Mouse (Mus musculus): ENCODE results near the gene Rassf7.

Gene Rassf7

DNA sequence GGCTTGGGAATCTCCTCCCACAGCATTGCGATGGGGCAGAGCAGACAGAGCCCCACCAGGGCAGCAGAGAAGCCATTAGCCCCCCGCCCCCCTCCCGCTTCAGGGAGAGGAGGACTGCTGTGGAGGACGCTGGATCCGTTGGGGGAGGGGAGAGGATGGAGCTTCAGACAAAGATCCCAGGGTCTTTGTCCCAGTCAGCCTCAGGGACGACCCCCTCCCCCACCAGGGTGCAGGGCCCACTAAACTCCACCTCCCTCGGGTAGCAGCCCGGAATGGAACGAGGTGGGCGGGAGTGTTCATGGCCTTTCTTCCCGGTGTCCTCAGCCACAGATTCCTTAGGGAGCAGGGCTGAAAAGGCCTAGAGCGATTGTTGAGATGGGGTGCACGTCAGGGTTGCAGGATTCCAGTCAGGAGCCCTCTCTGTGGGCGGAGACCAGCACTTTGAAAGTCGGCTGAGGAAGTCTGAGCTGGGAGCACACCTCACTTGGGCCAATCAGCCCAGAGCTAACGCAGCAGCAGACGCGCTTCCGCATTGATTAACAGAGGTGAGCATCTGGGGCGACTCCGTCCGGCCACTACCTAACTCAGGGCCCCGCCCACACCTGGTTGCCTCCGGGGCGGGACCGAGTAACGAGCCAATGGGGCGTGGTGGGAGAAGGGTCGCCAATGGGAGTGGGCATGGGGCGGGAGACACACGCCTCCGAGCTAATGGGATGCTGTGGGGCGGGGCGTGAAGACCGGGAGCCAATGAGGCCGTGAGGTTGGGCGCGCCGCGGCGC is at the start of gene Rassf7:
Rassf7 (plus strand) TSS at position 760 of the 779 bp plus-strand sequence.
- DNase-seq, result peak; percentile 98

DNA sequence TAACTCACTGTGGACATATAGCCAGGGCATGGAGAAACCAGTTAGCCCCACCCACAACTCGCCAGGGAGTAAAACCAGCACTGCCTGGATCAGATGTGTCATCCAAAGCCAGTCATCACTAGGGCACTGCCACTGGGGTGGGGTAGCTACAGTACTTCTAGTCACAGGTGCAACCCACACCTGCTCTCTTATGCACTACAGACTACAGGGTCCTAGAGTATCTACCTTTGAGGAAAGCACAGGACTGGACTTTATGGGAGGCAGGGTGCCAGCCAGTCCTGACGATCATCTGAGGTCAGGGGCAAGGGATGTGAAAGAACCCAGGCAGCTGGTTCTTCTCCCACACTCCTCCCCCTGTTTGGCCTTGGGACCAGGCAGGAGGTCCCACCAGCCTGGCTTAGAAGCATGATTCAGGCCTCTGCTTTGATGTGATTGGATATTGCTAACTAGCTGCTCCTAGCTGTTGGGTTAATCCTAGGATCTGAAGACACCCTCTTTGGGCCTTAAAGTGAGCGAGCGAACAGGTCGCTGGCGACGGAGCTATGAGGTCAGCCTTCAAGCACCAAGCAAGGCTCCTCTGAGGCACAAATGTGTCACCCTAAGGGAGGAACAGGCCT is 47.7 kb upstream of the Rassf7 start:
- peak; percentile 33 to 42 for DNase-seq

DNA sequence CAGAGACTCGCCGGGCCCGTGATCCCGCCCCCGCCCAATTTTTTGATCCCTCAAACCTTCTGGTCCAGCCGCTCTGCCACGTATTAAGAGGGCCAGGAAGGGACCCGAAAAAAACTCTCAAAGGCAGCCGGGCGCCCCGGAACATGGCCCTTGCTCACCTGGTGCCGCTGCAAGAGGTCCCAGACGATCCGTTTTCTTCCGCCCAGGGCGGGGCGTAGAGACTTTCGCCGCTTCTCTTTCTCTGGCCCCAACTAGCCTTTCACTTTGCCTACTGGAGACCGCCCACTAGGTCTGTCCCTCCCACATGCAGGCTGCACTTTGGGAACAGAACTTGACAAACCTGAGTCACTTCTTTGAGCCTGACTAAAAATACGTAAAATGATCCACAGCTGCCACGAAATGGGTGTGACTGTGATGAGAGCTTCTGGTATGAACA is 47.1 kb upstream of the Rassf7 start:
- DNase-seq, result peak; percentile 82 to 85

DNA sequence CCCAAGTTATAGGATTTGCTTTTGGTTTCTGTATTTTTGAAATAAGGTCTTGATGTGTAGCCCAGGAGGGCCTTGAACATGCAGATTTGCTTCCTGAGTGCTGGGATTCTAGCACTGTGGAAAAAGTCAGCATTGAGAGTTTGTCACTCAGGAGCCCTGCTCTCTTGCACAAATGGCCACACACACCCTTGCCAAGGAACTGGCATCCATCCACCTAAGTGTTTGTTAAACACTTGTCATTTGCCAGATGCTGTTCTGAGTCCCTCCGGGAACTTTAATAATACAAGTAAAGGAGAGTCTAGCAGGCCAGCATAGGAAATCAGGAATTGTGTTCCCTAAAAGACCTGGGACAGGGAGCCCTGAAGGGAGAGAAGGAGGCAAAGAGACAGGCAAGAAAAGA is 46.4 kb upstream of the Rassf7 start:
- DNase-seq, result no peak

DNA sequence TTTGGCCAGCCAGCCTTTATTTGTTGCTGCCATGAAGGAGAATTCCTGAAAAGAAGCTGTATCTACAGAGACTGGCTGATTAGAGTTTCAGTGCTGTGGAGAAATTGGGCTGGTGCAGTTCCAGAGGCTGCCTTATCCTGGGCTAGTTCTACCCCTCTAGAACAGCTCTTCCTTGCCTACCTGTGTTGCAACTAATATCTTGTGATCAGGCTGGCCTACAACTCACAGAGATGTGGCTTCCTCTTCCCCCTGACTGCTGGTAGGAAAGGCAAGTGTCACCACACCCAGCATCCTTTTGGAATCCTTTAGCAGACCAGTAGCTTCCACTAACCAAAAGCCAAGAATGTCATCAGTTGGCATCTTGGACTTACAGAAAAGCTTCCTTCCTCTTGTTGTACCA is 45.8 kb upstream of the Rassf7 start:
- DNase-seq, result no peak

DNA sequence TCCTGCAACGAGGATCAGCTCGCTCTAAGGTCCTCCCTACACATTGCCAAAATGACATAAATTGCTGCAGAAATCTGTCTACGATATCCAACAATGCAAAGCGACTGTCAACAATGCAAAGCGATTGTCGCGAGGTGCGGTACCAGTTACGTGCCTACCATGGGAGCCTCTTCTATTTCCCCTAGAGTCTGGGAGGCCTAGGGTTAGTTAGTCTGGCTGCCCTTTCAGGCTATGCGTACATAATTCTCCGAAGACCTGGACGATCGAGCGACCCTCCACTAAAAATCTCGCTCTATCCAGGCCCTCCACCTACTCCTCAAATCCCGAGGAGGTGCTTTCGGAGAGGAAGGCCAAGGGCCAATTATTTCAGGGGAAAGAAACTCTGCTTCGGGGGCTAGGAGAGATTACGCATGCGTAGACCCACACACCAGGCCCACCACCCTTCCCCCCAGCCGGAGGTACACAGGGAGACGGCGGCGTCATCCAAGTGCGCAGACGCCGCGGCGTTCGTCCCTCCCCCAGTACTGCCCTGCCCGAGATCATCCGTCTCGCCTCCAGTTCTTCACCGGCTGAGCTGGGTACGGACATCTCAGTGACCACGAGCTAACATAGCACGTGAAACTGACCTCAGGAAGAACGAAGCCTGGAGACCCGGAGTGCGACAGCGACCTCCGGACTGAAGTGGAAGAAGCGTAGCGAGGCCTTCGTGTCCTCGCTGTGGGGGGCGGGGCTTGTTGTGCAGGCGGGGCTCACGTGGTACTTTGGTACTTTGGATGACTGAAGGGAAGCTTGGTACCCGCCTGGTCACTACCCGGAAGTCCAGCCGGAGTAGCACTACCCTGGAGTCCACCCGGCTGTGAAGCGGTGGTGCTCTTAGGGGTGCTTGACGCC is 43.3 kb upstream of the Rassf7 start, which contains the start of gene Rnh1:
Rnh1 (minus strand) TSS at position 742 of the 891 bp plus-strand sequence.
- peak; percentile 95 to 96 for DNase-seq

DNA sequence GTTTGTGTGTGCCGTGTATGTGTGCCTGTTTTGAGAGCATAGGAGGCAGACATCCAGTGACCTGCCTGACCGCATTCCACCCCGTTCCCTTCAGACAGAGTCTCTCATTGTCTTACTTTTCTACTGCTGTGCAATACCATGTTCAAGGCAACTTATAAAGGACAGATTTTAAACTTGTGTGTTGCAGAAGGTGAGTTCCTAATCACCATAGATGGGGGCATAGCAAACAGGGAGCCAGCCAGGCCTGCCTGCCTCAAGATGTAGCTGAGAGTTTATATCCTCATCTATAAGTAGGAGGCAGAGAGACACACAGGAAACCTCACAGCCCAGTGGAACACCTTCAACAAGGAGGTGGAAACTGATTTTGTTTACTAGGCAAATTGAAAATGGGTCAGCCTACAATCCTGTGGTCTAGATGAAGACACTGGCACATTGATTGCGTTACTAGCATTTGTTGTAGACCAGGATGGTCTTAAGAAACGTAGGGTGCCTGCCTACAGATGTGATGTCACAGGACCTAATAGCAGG is 42.3 kb upstream of the Rassf7 start:
- no peak for DNase-seq

DNA sequence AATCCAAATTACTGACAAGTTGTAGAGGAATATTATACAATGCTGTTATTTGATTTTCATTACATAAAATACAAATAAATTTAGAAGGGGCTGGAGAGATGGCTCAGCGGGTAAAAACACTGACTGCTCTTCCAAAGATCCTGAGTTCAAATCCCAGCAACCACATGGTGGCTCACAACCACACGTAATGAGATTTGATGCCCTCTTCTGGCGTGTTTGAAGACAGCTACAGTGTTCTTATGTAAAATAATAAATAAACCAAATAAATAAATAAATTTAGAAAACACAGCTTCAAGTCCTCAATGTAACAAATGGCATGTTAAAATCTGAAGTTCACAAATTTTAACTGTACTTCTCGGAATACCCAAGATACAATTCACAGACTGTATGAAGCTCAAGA is 40.6 kb upstream of the Rassf7 start:
- no peak for DNase-seq

DNA sequence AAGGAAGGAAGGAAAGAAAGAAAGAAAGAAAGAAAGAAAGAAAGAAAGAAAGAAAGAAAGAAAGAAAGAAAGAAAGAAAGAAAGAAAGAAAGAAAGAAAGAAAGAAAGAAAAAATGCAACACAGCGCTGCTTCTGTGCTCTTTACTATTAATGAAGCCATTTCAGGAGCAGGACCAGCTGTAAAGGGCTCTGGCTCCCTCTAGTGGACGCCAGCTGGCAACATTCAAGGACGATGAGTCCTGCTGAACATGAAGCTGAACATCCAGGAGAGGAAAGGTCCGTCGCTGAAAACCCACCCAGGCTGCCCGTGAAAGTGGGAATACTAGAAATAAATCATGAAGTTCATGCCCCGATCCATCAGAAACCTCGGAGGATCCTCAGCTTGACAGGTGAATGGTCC is 39.5 kb upstream of the Rassf7 start:
- peak; percentile 93 to 95 for DNase-seq

DNA sequence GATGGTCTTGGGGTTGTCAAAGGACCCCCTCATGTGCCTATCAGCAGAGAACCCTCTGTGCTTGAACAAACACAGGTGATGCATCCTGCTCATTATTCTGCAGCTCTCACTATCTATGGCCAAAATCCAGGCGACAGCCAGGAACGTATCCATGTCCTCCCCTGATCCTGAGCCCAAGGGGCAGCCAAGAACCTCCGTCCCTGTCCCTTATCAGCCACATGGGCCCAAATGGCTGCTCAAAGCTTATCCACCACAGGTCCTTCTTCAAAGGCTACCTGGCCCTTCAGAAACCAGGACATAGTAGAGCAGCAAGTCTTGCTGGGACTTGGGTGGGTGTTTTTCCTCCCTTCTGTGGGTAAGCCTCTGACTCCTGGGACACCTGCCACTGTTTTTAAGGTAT is 27.5 kb upstream of the Rassf7 start:
- no peak for DNase-seq

DNA sequence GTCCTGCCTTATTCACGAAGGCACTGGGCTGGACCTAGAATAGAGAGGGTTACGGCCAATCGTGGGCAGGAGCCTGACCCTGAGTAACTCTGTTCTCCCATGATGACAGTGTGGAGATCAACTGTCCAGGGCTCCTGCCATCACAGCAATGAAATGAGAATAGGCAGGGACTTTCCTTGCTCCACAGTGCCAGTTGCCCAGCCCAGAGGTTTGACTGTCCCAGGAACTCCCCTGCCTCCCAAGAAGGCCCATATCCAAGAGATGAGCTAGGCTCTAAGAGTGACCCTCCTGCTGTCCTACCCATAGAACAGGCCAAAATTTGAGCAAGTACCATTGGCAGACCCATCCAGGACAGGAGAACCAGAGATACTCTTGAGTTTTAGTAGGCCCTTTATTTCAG is 26.9 kb upstream of the Rassf7 start:
- no peak for DNase-seq

DNA sequence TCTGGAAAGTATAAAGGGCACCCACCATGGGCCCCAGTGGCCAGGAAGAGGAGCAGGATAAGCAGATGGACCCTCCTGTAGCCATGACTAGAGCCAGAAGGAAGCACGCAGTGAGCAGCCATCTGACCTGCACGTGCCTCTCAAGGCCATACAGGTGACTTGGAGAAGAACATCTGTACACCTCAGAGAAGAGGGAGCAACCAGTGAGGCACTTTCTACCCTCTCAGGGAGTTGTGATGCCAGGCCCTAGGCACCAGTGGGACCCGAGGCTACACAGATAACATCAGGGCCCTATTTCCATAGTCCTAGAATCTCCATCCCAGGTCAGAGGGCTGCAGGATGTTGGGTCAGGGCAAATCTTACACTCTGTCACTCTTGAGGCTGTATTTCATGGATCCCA is 25.4 kb upstream of the Rassf7 start:
- DNase-seq, result no peak

DNA sequence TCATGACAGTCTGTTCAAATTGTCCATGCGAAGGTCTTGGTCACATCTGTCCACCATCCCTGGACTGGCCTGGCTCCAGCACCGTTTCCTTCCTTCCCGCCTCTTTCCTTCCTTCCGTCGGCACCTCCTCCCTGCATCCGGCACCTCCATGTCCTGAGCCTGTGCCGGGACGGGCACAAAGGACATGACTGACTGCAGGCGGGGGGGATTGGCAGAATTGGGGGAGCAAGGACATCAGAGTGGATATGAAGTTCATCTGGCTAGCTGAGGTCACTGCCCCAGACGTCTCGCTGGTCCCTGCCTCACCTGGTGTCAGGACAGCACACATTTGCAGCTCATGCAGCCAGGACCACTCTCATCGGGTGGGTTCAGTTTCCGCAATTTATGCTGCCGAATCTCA is 24.6 kb upstream of the Rassf7 start:
- DNase-seq, result peak; percentile 68 to 70

DNA sequence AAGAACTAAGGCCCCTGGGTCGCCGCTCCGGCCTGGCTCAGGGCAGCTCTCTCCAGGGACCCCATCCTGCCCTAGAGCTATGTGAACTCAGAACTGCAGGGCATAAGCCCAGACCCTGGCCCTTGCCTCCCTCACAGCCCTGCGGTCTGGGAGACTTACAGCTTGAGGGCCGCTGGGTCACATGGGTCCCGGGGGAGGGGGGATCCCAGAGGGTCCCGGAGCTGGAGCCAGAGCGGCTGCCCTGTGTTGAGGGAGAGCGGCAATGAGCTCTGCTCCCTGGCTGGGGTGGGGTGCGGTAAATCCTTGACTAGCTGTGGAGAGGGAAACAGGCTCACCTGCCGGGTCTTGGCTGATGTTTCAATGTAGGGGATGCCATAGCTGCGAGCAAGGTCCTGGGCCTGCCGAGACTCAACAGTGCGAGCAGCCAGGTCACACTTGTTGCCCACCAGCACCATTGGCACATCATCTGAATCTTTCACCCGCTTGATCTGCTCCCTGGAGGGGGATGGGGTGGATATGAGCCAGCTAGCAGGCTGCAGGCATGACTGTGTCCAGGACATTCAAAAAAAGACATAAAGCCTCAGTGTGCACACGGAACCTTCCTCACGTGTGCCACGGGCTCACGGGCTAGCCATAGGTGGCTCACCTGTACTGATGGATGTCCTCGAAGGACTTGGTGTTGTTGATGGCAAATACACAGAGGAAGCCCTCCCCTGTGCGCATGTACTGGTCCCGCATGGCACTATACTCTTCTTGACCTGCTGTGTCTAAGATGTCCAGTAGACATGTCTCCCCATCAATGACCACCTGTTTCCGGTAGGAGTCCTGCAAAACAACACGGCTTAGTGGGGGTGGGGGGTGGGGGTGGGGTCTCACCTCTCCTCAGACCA is 23.6 kb upstream of the Rassf7 start:
- no peak for DNase-seq

DNA sequence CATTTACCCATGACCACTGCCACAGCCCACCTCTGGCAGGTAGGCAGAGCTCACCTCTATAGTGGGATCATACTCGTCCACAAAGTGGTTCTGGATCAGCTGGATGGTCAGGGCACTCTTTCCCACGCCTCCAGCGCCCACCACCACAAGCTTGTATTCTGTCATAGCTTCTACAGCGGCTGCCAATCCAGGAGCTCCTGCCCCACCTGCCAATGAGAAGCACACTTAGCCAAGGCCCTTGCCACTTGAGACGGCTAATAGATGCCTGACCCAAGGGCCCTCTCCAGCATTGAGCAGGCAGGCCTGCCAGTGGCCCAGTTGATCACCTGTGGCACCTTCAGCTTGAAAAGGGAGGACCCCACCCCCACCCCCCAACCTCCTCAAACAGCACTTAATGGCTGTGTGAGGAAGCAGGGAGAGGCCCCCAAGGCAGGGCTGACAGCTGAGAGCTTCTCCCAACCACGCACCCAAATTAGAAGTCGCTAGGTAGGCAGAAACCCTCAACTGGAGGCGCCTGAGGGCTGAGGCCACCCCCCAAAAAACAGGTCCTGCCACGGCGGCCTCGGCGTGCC is 22.8 kb upstream of the Rassf7 start:
- DNase-seq, result no peak

DNA sequence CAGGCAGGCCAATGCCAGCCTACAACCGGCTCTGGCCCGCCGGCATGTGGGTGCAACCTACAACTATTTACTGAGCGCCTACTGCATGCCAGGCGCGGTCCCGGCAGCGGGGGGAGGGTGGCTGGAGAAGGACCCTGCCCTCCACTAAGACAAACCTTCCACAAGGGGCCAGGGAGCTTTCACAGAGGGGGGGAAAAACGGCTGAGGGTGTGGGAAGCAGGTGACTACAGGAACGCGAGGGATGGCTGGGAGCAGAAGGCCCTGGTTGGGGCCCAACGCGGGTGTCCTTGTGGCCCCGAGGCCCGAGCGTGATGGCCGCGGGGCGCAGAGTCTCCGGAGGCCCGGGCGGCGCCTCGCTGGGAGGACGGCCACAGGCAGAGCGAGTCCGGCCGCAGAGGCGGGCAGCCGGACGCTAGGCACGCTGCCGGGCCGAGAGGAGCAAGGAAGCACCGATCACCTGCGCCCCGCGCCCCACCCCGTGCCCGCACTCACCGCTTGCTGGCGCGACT is 22.3 kb upstream of the Rassf7 start:
- peak; percentile 49 to 69 for DNase-seq

DNA sequence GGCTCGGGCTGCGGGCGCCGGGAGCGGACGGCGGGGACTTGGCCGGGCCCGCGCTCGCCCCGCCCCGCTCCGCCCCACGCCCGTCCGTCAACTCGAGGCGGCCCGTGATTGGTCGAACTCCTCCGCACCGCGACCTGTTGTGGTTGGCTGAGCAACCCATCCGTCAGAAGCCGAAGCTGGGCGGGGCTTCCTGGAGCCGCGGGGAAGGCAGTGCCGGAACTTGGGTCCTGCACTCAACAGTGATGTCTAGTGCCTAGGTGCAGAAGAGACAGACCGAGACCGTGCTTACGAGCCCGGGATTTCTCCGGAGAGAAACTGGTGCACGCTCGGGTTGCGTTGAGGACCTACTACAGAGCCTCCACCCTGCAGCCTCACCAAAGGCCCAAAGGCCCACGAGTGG is 21.7 kb upstream of the Rassf7 start, which contains the start of the genes Hras and Lrrc56:
Hras (minus strand) TSS at position 58 of the 400 bp plus-strand sequence.
Lrrc56 (plus strand) TSS at position 210 of the 400 bp plus-strand sequence.
- DNase-seq, result peak; percentile 98 to 99

DNA sequence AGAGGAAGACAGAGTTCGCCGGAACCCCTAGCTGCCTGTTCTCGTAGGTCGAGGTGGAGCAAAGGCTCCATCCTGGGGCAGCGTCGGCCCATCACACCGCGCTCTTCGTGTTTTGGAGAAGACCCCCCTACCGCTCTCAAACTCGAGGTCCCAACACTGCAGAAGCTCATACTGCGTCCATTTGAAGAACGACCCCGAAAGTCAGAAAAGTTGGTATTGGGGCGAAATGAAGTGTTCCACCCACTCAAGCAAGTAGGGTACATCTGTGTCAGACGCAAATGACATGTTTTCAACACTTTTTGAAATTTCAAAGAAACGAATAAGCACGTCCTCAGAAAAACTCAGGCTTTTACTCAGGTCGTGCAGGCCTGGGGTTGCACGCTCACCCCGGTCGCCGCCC is 21.3 kb upstream of the Rassf7 start:
- no peak for DNase-seq

DNA sequence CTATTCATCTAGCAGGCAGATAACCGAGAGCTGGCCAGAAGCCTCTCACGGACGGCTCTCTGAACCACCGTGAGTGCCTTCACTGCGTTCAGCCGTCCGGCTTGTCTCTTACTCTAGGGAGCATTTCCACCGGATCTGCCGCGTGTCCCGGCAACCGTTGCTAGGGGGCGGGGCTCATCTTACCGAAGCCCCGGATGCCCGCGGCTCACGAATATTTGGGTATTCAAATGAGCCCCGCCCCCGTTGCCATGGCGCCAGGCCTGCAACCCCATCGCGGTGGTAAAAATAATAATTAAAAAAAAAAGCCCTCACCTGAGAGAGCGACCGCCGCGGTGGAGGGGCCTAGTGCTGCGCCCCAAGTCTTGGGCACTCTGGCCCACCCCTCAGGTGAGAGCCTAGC is 20.8 kb upstream of the Rassf7 start:
- peak; percentile 94 to 98 for DNase-seq

DNA sequence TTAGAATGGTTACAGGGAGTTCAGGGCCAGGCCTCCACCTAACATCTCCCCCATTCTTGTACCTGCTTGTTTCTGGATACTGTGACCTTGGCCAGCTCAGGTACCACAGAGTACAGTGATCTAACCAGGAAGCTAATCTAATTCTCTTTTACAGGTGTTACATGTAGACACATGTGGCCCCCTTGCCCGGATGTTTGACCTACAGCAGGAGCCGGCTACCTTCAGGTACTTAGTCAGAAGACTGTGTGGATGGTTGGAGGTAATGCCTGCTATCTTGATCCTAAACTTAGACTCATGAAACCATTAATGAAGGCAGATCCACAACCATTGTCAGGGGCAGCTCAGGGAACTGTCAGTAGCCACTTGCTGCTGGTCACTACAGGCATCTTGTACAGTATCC is 19.9 kb upstream of the Rassf7 start:
- DNase-seq, result no peak

DNA sequence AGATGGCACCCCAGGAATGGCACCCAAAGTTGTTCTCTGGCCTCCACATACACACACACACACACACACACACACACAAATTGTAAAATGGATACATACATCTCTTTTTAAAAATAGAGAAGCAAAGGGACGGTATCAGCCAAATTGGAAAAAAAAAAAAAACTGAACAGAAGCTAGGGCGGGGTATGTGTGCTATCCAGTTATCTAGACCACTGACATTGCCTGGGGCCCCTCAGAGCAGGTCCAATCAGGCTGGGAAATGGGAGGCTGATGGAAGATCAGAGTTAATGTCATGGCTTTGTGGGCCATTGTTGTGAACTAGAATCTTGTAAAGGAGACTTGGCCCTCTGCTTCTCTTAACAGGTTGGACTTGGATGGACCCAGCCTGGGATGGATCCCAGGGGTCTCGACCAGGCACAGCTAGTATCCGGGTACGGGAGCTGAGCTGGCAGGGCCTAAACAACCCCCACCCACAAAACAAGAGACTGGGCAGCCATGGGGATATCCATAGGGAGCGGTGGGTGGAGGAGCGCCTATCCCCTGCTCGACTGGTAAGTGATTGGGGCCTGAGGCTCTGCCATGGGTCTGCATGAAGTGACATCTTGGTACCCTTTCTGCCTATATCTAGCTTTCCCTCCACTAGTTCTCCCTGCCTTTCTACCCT is 18.9 kb upstream of the Rassf7 start:
- no peak for DNase-seq
